Mouse (Mus musculus): Measurements from ENCODE around the gene Grasp. TPM values are rescaled to one million over a fixed set of nuclear protein-coding genes. Genes with fewer than 3 reads are reported as not detected.
A peak's percentile ranks its signal among the peaks of the same experiment; 100 is the strongest.

Grasp gene
- polyA plus RNA-seq, 1 experiment from 2014 or later: 0.44 TPM

DNA sequence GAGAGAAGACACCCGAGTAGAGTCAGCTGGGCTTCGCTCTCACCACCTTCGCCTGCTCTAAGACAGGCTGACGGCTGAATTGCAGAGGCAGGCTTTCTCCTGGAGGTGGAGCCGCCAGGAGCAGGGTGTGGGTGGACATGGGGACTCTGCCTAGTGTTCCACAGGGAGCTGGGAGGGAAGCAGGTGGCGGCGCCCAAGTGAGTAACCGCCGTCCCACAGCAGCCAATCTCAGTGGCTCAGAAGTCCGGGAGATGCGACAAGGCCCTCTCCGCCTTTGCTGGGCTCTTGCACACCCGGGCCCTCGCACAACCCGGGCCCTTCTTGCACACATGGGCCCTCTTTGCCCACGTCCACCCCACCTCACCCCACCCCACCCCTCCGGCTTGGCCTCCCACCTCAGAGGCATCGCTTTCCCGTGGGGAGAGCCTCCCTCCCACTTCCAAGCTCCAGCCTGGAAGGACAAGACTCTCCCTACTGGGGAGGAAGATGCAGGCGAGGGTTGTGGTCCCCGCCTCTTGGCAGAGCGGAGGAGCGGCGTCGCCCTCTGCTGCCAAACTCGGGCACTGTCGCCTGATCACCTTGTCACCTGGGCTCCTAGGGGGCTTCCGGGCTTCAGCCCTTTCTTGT is 15.0 kb downstream of the Grasp start:
- H3K4me2 ChIP-seq: peak overlapping the region; percentile 40

DNA sequence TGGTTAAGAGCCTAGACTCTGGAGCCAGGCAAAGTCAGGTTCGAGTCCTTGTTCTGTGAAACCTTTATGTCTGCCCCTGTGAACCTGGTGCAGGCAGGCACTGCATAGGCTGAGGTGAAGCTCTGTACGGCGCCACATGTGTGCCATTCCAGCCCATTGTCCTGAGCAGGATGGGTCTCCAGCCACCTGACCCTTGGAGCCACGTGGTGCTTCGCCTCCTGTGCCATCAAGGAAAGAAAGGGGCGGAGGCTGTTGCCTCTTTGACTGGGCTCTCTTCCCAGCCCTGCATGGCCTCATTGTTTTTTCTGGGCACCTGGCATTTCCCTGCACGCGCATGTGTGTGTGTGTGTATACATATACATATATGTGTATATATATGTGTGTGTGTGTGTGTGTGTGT is 15.8 kb downstream of the Grasp start:
- Histone ChIP-seq H3K9me3 (replicated peaks) (no peaks in the 10 kb centered on the region), H3K9ac (no peak overlapping the region), H3K4me3 (replicated peaks) (no peak overlapping the region), H3K36me3 (no peaks in the 10 kb centered on the region), H3K4me1 (replicated peaks) (peaks cover 25% of the 10 kb centered on the region), H3K27me3 (peaks cover 21% of the 10 kb centered on the region), H3K4me2 (no peak overlapping the region), H3K27ac (no peak overlapping the region)
- WGBS (ENCODE audit: insufficient replicate concordance): 60% methylated on average over 8 of the region's 8 CpGs
- no peak for ATAC-seq (ENCODE audit: low read depth)
- no peak for DNase-seq

More for the DNA sequence above, 15.0 kb downstream of the Grasp start:
- Histone ChIP-seq H3K4me1 (replicated peaks) (peaks cover 25% of the 10 kb centered on the region), H3K36me3 (no peaks in the 10 kb centered on the region), H3K27ac (no peak overlapping the region), H3K9ac (no peak overlapping the region), H3K4me3 (replicated peaks) (no peak overlapping the region), H3K27me3 (peaks cover 21% of the 10 kb centered on the region), H3K9me3 (replicated peaks) (no peaks in the 10 kb centered on the region)
- DNase-seq (no peak), ATAC-seq (ENCODE audit: low read depth) (no peak)
- WGBS (ENCODE audit: insufficient replicate concordance): 10% methylated on average over 28 of the region's 28 CpGs

DNA sequence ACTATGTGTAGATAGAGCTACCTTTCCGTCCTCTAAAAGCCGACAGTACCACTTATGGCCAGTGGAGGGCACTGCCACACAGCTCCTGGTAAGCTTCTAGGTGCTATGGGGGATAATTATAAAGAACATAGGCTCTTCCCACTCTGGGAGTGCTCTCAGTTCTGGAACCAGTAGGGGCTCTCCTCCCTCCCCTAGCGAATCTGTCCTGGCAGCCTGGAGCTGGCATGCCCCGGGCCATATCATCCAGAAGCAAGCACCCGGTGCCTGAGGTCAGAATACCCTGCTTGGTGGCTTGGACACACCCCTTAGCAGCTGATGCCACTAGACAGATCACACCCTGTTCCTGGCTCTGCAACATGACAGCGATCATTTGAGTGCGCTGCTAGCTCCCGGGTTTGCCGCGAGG is 16.8 kb downstream of the Grasp start:
- Histone ChIP-seq H3K27me3 (peaks cover 21% of the 10 kb centered on the region), H3K36me3 (no peaks in the 10 kb centered on the region), H3K27ac (no peak overlapping the region), H3K9ac (no peak overlapping the region), H3K4me2 (peak overlapping the region; percentile 33), H3K4me1 (replicated peaks) (peaks cover 21% of the 10 kb centered on the region), H3K9me3 (replicated peaks) (no peaks in the 10 kb centered on the region), H3K4me3 (replicated peaks) (no peak overlapping the region)
- DNase-seq (peak; percentile 62), ATAC-seq (ENCODE audit: low read depth) (peak; percentile 56)
- 4% methylated on average over 10 of the region's 10 CpGs for WGBS (ENCODE audit: insufficient replicate concordance)

DNA sequence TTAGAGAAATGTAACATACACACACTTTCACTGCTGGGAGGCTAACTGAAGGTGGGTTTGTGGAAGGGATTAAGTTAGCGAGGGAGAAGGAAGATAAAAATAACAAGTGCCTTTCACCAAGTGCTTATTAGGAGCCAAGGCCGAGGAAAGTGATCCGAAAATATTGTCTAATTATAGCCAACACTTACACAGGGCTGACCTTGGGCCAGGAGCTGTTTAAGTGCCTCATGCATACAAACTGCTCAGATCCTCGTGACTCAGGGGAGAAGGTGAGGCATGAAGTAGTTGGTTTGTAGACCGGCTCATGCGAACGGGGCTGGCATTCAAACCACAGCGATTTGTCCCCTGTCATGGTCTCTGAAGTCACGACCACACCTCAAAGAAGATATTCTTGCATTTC is 17.2 kb downstream of the Grasp start:
- no peak overlapping the region for H3K9ac ChIP-seq
- 37% methylated on average over 9 of the region's 9 CpGs for WGBS (ENCODE audit: insufficient replicate concordance)
- ATAC-seq (ENCODE audit: low read depth) (no peak), DNase-seq (no peak)
- H3K36me3 ChIP-seq: no peaks in the 10 kb centered on the region
- H3K27ac ChIP-seq: no peak overlapping the region
- peaks cover 26% of the 10 kb centered on the region for H3K4me1 ChIP-seq (replicated peaks)
- peak overlapping the region; percentile 33 for H3K4me2 ChIP-seq
- H3K27me3 ChIP-seq: peaks cover 17% of the 10 kb centered on the region
- no peak overlapping the region for H3K4me3 ChIP-seq (replicated peaks)
- H3K9me3 ChIP-seq (replicated peaks): no peaks in the 10 kb centered on the region

DNA sequence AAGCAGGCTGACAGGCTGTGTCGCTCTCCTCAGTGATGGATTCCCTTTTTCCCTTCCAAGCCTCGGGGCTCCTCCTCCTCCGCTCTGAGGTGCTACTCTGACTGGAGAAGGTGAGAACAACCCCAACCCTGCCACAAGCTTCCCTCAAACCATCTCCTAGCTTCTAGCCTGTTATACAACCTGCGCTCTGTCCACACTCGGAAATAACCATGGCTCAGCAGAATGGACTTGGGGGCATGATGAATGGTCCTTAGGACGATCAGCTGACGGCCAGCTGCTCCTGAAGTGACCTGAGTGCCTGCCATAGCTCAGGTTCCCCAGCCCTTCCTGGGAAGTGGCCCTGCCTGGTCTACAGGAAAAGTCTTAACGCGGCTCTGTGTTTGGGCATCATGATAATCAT is 17.9 kb downstream of the Grasp start:
- no peak overlapping the region for H3K4me2 ChIP-seq
- no peaks in the 10 kb centered on the region for H3K36me3 ChIP-seq
- peaks cover 32% of the 10 kb centered on the region for H3K4me1 ChIP-seq (replicated peaks)
- peaks cover 17% of the 10 kb centered on the region for H3K27me3 ChIP-seq
- WGBS (ENCODE audit: insufficient replicate concordance): 62% methylated on average over 9 of the region's 9 CpGs
- no peaks in the 10 kb centered on the region for H3K9me3 ChIP-seq (replicated peaks)
- DNase-seq: no peak
- no peak overlapping the region for H3K9ac ChIP-seq
- no peak for ATAC-seq (ENCODE audit: low read depth)
- H3K4me3 ChIP-seq (replicated peaks): no peak overlapping the region
- no peak overlapping the region for H3K27ac ChIP-seq

DNA sequence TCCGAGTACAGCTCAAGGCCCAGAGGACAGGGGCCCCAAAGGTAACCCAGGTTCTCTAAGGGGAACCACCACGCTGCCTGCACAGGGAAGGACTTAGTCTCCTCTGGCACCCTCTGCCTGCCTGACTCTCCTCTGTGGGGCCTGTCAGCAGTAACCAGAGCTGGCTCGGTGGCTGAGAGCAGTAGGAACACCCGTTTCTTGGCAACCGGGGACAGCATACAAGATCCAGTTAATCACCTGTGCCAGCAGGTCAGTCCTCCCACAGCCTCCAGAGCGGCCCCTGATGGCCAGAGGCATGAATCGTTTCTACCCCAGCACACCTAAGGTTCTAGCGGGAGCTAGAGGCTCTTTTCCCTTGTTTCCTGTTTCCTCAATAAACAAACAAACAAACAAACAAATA is 18.7 kb downstream of the Grasp start:
- WGBS (ENCODE audit: insufficient replicate concordance): 40% methylated on average over 8 of the region's 8 CpGs
- Histone ChIP-seq H3K9ac (no peak overlapping the region), H3K36me3 (no peaks in the 10 kb centered on the region), H3K27ac (no peak overlapping the region), H3K9me3 (replicated peaks) (no peaks in the 10 kb centered on the region), H3K4me2 (no peak overlapping the region), H3K4me1 (replicated peaks) (peaks cover 39% of the 10 kb centered on the region), H3K4me3 (replicated peaks) (no peak overlapping the region), H3K27me3 (peaks cover 17% of the 10 kb centered on the region)
- ATAC-seq (ENCODE audit: low read depth): no peak
- no peak for DNase-seq

DNA sequence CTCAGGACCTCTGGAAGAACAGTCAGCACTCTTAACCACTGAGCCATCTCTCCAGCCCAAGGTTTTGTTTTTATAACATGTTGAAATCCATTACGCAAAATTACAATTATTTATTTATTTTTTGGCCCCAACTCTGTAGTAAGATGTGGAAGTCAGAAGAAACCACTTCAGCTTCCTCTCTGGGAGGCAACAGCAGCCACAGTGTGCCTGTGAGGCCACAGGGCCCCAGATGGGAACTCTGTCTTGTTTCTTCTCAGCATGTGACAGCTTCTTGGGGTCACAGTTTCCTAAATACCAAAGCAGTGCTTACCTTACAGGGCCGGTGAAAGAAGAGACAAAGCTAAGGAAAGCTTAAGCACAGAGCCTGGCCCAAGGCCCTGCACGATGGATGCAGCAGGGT is 20.0 kb downstream of the Grasp start:
- no peaks in the 10 kb centered on the region for H3K36me3 ChIP-seq
- H3K27me3 ChIP-seq: peaks cover 5% of the 10 kb centered on the region
- no peak for ATAC-seq (ENCODE audit: low read depth)
- 34% methylated on average over 3 of the region's 3 CpGs for WGBS (ENCODE audit: insufficient replicate concordance)
- H3K4me1 ChIP-seq (replicated peaks): peaks cover 43% of the 10 kb centered on the region
- H3K4me2 ChIP-seq: no peak overlapping the region
- H3K9me3 ChIP-seq (replicated peaks): no peaks in the 10 kb centered on the region
- no peak overlapping the region for H3K4me3 ChIP-seq (replicated peaks)
- H3K27ac ChIP-seq: no peak overlapping the region; the same call in 1 of the 2 replicates
- no peak for DNase-seq
- no peak overlapping the region for H3K9ac ChIP-seq

DNA sequence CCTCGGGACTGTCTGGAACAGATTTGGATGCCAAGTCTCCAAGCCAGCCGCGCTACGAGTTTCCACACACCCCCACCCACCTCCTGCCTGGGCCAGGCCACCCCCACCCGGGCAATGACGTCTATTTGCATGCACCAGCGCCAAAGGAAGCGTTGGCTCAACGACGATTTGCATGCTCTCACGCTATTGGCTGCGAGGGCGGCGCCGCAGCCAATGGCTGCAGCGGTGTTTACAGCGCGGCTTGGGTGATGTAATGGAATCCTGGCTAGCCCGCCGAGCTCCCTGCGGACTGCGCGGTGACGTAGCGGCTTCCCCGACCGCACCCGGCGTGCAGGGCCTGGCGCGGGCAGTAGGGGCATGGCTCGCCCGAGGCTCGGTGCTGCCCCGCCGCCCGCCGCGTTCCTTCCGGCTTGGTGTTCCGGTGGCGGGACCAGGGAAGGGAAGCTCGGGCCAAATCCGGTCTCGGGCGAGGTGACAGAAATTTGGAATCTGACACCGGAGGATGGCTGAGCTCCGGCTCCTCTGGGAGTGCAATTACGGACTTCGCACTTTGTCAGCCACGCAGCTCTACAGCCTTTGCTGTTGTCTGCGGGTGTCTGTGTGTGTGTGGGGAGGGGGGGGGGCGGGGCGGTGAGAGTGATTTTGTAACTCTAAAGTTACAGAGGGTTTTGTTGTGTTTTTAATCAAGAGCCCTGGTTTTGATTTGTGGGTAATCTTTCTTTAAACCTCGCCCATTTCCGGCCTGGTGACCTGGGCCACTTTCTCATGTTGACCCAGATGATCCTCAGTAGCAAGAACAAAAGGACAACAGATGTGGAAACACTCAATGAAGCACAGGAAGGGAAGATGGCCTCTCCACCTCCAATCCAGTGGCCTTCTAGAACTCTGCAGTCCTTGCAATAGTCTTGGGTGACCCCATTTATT is 22.5 kb downstream of the Grasp start:
- DNase-seq: peak; percentile 87
- Histone ChIP-seq H3K27me3 (no peaks in the 10 kb centered on the region; the same call in 1 of the 2 replicates), H3K36me3 (no peaks in the 10 kb centered on the region), H3K9ac (peak overlapping the region; percentile 56; the same call in 1 of the 2 replicates), H3K4me3 (replicated peaks) (peak overlapping the region; percentile 41), H3K4me1 (replicated peaks) (peaks cover 33% of the 10 kb centered on the region), H3K27ac (peak overlapping the region; percentile 51), H3K9me3 (replicated peaks) (no peaks in the 10 kb centered on the region), H3K4me2 (peak overlapping the region; percentile 65)
- ATAC-seq (ENCODE audit: low read depth): peak; percentile 98
- WGBS (ENCODE audit: insufficient replicate concordance): 1% methylated on average over 54 of the region's 56 CpGs

DNA sequence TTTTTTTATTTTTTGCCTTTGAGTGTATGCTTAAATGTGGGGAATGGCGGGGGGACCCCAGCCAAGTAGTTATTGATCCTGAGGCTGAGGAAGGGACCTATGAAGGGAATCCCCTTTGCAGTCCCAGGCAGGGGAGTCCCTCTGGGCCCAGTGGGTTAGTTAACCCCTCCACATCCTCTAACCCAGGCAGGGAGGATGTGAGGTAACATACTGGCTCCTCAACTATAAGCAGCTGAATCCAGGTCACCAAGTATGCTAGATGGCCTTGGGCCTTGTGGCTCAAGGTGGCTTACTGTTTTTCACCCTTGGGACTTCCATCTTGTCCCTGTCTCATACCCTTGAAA is 23.1 kb downstream of the Grasp start:
- ATAC-seq (ENCODE audit: low read depth) (no peak), DNase-seq (no peak)
- Histone ChIP-seq H3K4me2 (no peak overlapping the region), H3K36me3 (no peaks in the 10 kb centered on the region), H3K9me3 (replicated peaks) (no peaks in the 10 kb centered on the region), H3K4me1 (replicated peaks) (peaks cover 28% of the 10 kb centered on the region), H3K27me3 (peaks cover 3% of the 10 kb centered on the region; the same call in 1 of the 2 replicates), H3K4me3 (replicated peaks) (no peak overlapping the region), H3K9ac (no peak overlapping the region), H3K27ac (peak overlapping the region; percentile 51; the same call in 1 of the 2 replicates)
- WGBS (ENCODE audit: insufficient replicate concordance): 60% methylated on average over 1 of the region's 1 CpGs

DNA sequence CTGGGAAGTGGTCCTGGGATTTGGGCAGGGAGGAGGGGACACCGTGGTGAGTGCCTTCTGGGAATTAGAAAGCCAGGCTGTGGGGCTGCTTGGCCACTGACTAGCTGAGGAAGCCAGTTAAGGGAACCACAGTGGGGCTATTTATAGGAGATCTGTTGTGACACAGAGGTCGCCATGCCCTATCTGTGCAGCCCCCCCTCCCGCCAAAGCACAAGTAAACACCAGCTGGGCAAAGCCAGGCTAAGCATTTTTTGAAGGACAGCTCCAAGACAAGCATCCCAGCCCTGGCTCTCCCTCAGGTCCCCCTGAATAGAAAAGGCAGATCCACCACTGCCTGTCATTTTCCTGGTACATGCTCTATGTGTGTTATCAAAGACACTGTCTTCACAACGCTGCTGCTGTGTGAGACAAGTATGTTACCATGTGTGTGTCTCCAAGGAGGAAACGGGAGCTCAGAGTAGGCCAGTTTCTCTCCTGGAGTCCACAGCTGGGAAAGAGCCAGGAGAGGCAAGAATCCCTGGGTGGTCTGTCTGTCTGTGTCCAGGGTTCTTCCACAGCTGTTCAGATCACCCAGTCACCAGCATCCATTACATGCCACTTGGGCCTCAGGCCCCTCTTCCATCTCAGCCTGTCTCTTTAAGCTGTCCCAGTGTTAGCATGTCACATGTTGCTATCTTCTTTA is 24.2 kb downstream of the Grasp start:
- no peaks in the 10 kb centered on the region for H3K36me3 ChIP-seq
- H3K9ac ChIP-seq: no peak overlapping the region
- no peak overlapping the region for H3K4me2 ChIP-seq
- H3K27ac ChIP-seq: no peak overlapping the region
- peaks cover 28% of the 10 kb centered on the region for H3K4me1 ChIP-seq (replicated peaks)
- no peak overlapping the region for H3K4me3 ChIP-seq (replicated peaks)
- H3K9me3 ChIP-seq (replicated peaks): no peaks in the 10 kb centered on the region
- WGBS (ENCODE audit: insufficient replicate concordance): 27% methylated on average over 5 of the region's 5 CpGs
- ATAC-seq (ENCODE audit: low read depth) (no peak), DNase-seq (no peak)
- H3K27me3 ChIP-seq: peaks cover 13% of the 10 kb centered on the region

DNA sequence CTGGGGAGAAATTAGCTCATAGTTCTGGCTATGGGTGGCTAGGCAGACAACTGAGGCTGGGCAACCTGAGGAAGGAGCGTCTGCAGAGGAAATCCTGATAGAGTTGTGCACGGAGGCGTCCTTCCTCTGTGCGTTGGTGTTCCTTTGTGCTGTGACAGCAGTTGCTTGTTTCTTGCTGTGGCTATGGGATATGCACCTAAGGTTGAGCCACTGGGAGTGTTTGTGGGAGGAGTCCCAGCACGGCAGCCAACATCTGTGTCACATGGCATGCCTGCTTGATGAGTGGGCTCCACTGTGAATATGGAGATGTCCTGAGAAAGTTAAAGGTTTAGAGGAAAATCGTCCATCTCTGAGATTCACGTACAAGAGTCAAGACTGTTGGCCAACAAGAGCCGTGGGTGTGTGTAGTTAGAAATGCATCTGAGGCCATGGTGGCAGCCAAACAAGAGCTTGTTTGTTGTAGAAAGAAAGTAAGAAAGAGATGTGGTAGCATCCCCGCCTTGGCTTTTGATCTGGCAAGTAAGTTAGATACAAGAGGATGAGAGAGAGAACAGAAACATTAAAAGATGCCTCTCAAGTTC is 26.3 kb downstream of the Grasp start:
- H3K9ac ChIP-seq: no peak overlapping the region
- no peaks in the 10 kb centered on the region for H3K9me3 ChIP-seq (replicated peaks)

More for the DNA sequence above, 26.3 kb downstream of the Grasp start:
- no peak for ATAC-seq (ENCODE audit: low read depth)
- Histone ChIP-seq H3K27ac (no peak overlapping the region), H3K36me3 (no peaks in the 10 kb centered on the region), H3K4me3 (replicated peaks) (no peak overlapping the region), H3K4me2 (no peak overlapping the region), H3K4me1 (replicated peaks) (peaks cover 38% of the 10 kb centered on the region), H3K27me3 (peaks cover 32% of the 10 kb centered on the region)
- no peak for DNase-seq
- WGBS (ENCODE audit: insufficient replicate concordance): 48% methylated on average over 9 of the region's 9 CpGs

Measured in liver, embryonic 13.5 days (tissue).